Comparison of ENCODE assay signal across 8 mouse cellular contexts in genomic region chr17:50293241-50293731, GRCm38 (mm10). TPM values are rescaled to one million over a fixed set of nuclear protein-coding genes. Genes with fewer than 3 reads are reported as not detected.
DNase-seq lines count a peak whose midpoint lies in the region; ATAC-seq and TF ChIP-seq lines count a peak whose summit lies in the region.

TSS of gene Dazl (minus strand) at chr17:50293636.

- H3K27ac ChIP-seq in heart, embryonic 12.5 days (ENCODE audit: poor library complexity, severe bottlenecking), result peak within 1 kb of the TSS; percentile 35
- peak within 1 kb of the TSS; percentile 78 for H3K27ac ChIP-seq in embryonic facial prominence, embryonic 14.5 days (replicated peaks; ENCODE audit: low read depth, low read length)
- peak within 1 kb of the TSS; percentile 25; the same call in 1 of the 2 replicates for H3K27ac ChIP-seq in limb, embryonic 12.5 days
- H3K27ac ChIP-seq in stomach, embryonic 14.5 days (ENCODE audit: low read length), result peak within 1 kb of the TSS; percentile 62

- DNase-seq in heart, adult 18-20 months, result no peak
- no peak for DNase-seq in embryonic facial prominence, embryonic 14.5 days (ENCODE audit: low spot score)
- no peak for DNase-seq in frontal cortex, adult 2 months (ENCODE audit: extremely low spot score in 1 of 2, low spot score in 1 of 2)

- H3K9ac ChIP-seq in heart, embryonic 12.5 days, result peak within 1 kb of the TSS; percentile 61
- H3K9ac ChIP-seq in embryonic facial prominence, embryonic 14.5 days (ENCODE audit: low read depth, low read length), result peak within 1 kb of the TSS; percentile 73
- H3K9ac ChIP-seq in limb, embryonic 12.5 days (replicated peaks), result peak within 1 kb of the TSS; percentile 58
- no peak within 1 kb of the TSS; the same call in 1 of the 2 replicates for H3K9ac ChIP-seq in stomach, embryonic 14.5 days (replicated peaks; ENCODE audit: low read depth, low read length)

- H3K36me3 ChIP-seq in heart, embryonic 12.5 days, result 0 out of 2 replicates have a peak, but pooled peaks cover 5% of the 10 kb centered on the region
- H3K36me3 ChIP-seq in E14TG2a.4 (ENCODE audit: insufficient read depth, low read length), result no peaks in the 10 kb centered on the region
- no peaks in the 10 kb centered on the region for H3K36me3 ChIP-seq in embryonic facial prominence, embryonic 14.5 days (ENCODE audit: control insufficient read depth, insufficient read depth, low read length)
- peaks cover 5% of the 10 kb centered on the region; the same call in 1 of the 2 replicates for H3K36me3 ChIP-seq in limb, embryonic 12.5 days
- H3K36me3 ChIP-seq in stomach, embryonic 14.5 days (ENCODE audit: control insufficient read depth, insufficient read depth, low read length), result no peaks in the 10 kb centered on the region

- peaks cover 12% of the 10 kb centered on the region for H3K9me3 ChIP-seq in heart, embryonic 12.5 days (replicated peaks)
- H3K9me3 ChIP-seq in E14TG2a.4 (ENCODE audit: low read length), result peaks cover 8% of the 10 kb centered on the region; the same call in 1 of the 2 replicates
- peaks cover 15% of the 10 kb centered on the region for H3K9me3 ChIP-seq in embryonic facial prominence, embryonic 14.5 days (ENCODE audit: control insufficient read depth, low read length)
- peaks cover 16% of the 10 kb centered on the region for H3K9me3 ChIP-seq in limb, embryonic 12.5 days
- peaks cover 13% of the 10 kb centered on the region for H3K9me3 ChIP-seq in stomach, embryonic 14.5 days (ENCODE audit: control insufficient read depth, low read depth, low read length)

- ATAC-seq in heart, embryonic 12.5 days (ENCODE audit: insufficient number of reproducible peaks, low FRiP score), result no peak
- no peak for ATAC-seq in embryonic facial prominence, embryonic 14.5 days (ENCODE audit: low read depth)
- peak; percentile 2; the same call in 1 of the 2 replicates for ATAC-seq in limb, embryonic 12.5 days (ENCODE audit: insufficient number of reproducible peaks, insufficient read depth, low FRiP score, low TSS enrichment, low read depth)
- no peak for ATAC-seq in stomach, embryonic 14.5 days (ENCODE audit: insufficient number of reproducible peaks, insufficient read depth, low FRiP score, low read depth)
- ATAC-seq in granulocyte monocyte progenitor cell, adult 5-6 weeks (replicated peaks; ENCODE audit: poor library complexity, severe bottlenecking), result no peak

- H3K4me2 ChIP-seq in heart, embryonic 12.5 days, result peak within 1 kb of the TSS; percentile 65
- peak within 1 kb of the TSS; percentile 62 for H3K4me2 ChIP-seq in embryonic facial prominence, embryonic 14.5 days (ENCODE audit: low read depth, low read length)
- H3K4me2 ChIP-seq in limb, embryonic 12.5 days, result peak within 1 kb of the TSS; percentile 59
- peak within 1 kb of the TSS; percentile 51 for H3K4me2 ChIP-seq in stomach, embryonic 14.5 days (replicated peaks; ENCODE audit: low read depth, low read length)

- H3K4me1 ChIP-seq in heart, embryonic 12.5 days (replicated peaks), result no peaks in the 10 kb centered on the region
- H3K4me1 ChIP-seq in E14TG2a.4 (replicated peaks; ENCODE audit: low read depth, low read length), result peaks cover 6% of the 10 kb centered on the region; the same call in 1 of the 2 replicates
- no peaks in the 10 kb centered on the region for H3K4me1 ChIP-seq in embryonic facial prominence, embryonic 14.5 days (ENCODE audit: control insufficient read depth, insufficient read depth, low read length)
- H3K4me1 ChIP-seq in limb, embryonic 12.5 days (replicated peaks), result peaks cover 3% of the 10 kb centered on the region; the same call in 1 of the 2 replicates
- no peaks in the 10 kb centered on the region for H3K4me1 ChIP-seq in stomach, embryonic 14.5 days (ENCODE audit: control insufficient read depth, insufficient read depth, low read length)

- no peak for TF ChIP-seq CTCF in E14TG2a.4 (conservative IDR thresholded peaks at IDR 0.05; ENCODE audit: low read length)

- 90% methylated on average over 43 of the region's 43 CpGs for WGBS in heart, embryonic 12.5 days
- 93% methylated on average over 43 of the region's 43 CpGs for WGBS in embryonic facial prominence, embryonic 14.5 days
- 91% methylated on average over 43 of the region's 43 CpGs for WGBS in limb, embryonic 12.5 days
- 92% methylated on average over 43 of the region's 43 CpGs for WGBS in stomach, embryonic 14.5 days

- H3K4me3 ChIP-seq in heart, embryonic 12.5 days, result peak within 1 kb of the TSS; percentile 50
- peak within 1 kb of the TSS; percentile 49 for H3K4me3 ChIP-seq in E14TG2a.4 (replicated peaks; ENCODE audit: low read length)
- peak within 1 kb of the TSS; percentile 44 for H3K4me3 ChIP-seq in embryonic facial prominence, embryonic 14.5 days (ENCODE audit: low read depth, low read length)
- peak within 1 kb of the TSS; percentile 46 for H3K4me3 ChIP-seq in limb, embryonic 12.5 days (replicated peaks)
- peak within 1 kb of the TSS; percentile 37 for H3K4me3 ChIP-seq in stomach, embryonic 14.5 days (ENCODE audit: low read depth, low read length)

- no peaks in the 10 kb centered on the region for H3K27me3 ChIP-seq in heart, embryonic 12.5 days (replicated peaks)
- peaks cover 19% of the 10 kb centered on the region for H3K27me3 ChIP-seq in E14TG2a.4 (ENCODE audit: insufficient read depth, low read length)
- no peaks in the 10 kb centered on the region for H3K27me3 ChIP-seq in embryonic facial prominence, embryonic 14.5 days (replicated peaks; ENCODE audit: control insufficient read depth, insufficient read depth, low read length)
- no peaks in the 10 kb centered on the region for H3K27me3 ChIP-seq in limb, embryonic 12.5 days
- H3K27me3 ChIP-seq in stomach, embryonic 14.5 days (ENCODE audit: control insufficient read depth, insufficient read depth, low read length), result no peaks in the 10 kb centered on the region

RNA-seq across cellular contexts. Expression of gene Dazl, which starts in this region (rescaled TPM):
- 0.33 TPM in 1 of 2 replicates, not detected in the other for polyA plus RNA-seq in heart, embryonic 12.5 days (2016; fragmentation: Nextera tagmentation; extraction: Ambion mirVana)
- under 1 TPM in 1 of 2 experiments, not detected in 1; 0.49 TPM for total RNA-seq in heart, adult 18-20 months (2021)
- 0.39 and 0.51 TPM in 2 replicates for polyA plus RNA-seq in embryonic facial prominence, embryonic 14.5 days (2014; fragmentation: Nextera tagmentation; extraction: Ambion mirVana)
- polyA plus RNA-seq in limb, embryonic 12.5 days (2016; fragmentation: Nextera tagmentation; extraction: Ambion mirVana), result 0.08 TPM in 1 of 2 replicates, not detected in the other
- polyA plus RNA-seq in stomach, embryonic 14.5 days (2014; fragmentation: Nextera tagmentation; extraction: Ambion mirVana), result 0.54 and 0.56 TPM in 2 replicates
- polyA plus RNA-seq in frontal cortex, adult 2 months (2012; rRNA removed), result 2.3 and 2.9 TPM in 2 replicates
- total RNA-seq in granulocyte monocyte progenitor cell, adult 5-6 weeks (2014; fragmentation: Nextera tagmentation), result not detected in 2 replicates
- not detected in 2 replicates for total RNA-seq in granulocyte monocyte progenitor cell, adult 5-6 weeks (2017)

Comparison
In these comparisons a context has a peak if more than half of its experiments do, and no peak if none do; other contexts are left out.
1. Peak in ATAC-seq, H3K4me3 ChIP-seq, H3K27ac ChIP-seq, H3K9ac ChIP-seq and H3K4me2 ChIP-seq in limb, embryonic 12.5 days; RNA of the gene not detected or under 1 TPM.
2. H3K27ac ChIP-seq: peak in every context shown above with its lines; median percentile 78 in embryonic facial prominence, embryonic 14.5 days; 62 in stomach, embryonic 14.5 days; 35 in heart, embryonic 12.5 days; 25 in limb, embryonic 12.5 days.